Mouse (Mus musculus): ENCODE measurements around the gene Gm4846.
"Not testable (repeated sequence)": the region's sequence is repeated elsewhere in the genome, so short reads cannot be mapped to it uniquely, and the experiment has no call there.

The Gm4846 gene

GRCm38 (mm10) chr1:166497488-166497887 is at the start of gene Gm4846:
Gene Gm4846, minus strand, starts transcription at chr1:166497588.
- not testable (repeated sequence) for DNase-seq (ENCODE audit: low spot score in 2 of 2)

GRCm38 (mm10) chr1:166531521-166531920 is 34.1 kb upstream of the Gm4846 start:
- DNase-seq (ENCODE audit: low spot score in 2 of 2) = not testable (repeated sequence)

GRCm38 (mm10) chr1:166524709-166525108 is 27.3 kb upstream of the Gm4846 start:
- DNase-seq (ENCODE audit: low spot score in 2 of 2) = not testable (repeated sequence)

GRCm38 (mm10) chr1:166519626-166520025 is 22.2 kb upstream of the Gm4846 start:
- not testable (repeated sequence) for DNase-seq (ENCODE audit: low spot score in 2 of 2)

- DNase-seq (ENCODE audit: low spot score in 2 of 2) = no peak
Observed at GRCm38 (mm10) chr1:166516556-166516955, 19.2 kb upstream of the Gm4846 start.

- not testable (repeated sequence) for DNase-seq (ENCODE audit: low spot score in 2 of 2)
Observed at GRCm38 (mm10) chr1:166504206-166504605, 6.8 kb upstream of the Gm4846 start.

GRCm38 (mm10) chr1:166479503-166479902 is 17.9 kb downstream of the Gm4846 start:
- DNase-seq (ENCODE audit: low spot score in 2 of 2) = no peak

- DNase-seq (ENCODE audit: low spot score in 2 of 2) = no peak
Observed at GRCm38 (mm10) chr1:166467172-166467571, 30.2 kb downstream of the Gm4846 start.

- DNase-seq (ENCODE audit: low spot score in 2 of 2) = no peak
Observed at GRCm38 (mm10) chr1:166462544-166462943, 34.8 kb downstream of the Gm4846 start.

- no peak for DNase-seq (ENCODE audit: low spot score in 2 of 2)
Observed at GRCm38 (mm10) chr1:166441992-166442391, 55.4 kb downstream of the Gm4846 start.

- DNase-seq (ENCODE audit: low spot score in 2 of 2) = no peak
Observed at GRCm38 (mm10) chr1:166439426-166439825, 58.0 kb downstream of the Gm4846 start.
